Mouse (Mus musculus): ENCODE measurements around the gene Spa17. TPM values are rescaled to one million over a fixed set of nuclear protein-coding genes. Genes with fewer than 3 reads are reported as not detected.

Spa17 gene
- total RNA-seq, 4 experiments from 2014 or later = 2.7 to 3.6 (median 2.9) TPM

DNA sequence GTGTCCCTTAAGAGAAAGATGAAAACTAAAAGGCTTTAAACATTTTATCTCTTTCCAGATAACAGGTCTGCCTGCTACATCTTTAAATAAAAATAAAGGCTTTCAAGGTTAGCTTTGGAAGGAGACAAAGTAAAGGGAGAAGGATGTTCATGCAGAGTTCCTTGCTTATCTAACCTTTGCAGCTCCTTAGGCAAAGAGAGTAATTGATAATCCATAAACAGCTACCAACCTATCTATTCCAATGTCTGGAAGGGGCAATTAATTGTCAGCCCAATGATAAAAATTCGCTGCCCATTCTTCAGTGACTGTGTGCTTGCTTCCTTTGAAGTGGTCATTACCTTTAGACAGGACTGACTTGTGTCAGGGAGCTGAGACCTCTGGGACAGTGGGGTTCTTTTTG is 49.7 kb downstream of the Spa17 start:
- no peak for DNase-seq (ENCODE audit: low spot score)

- no peak for DNase-seq (ENCODE audit: low spot score)
Observed at GRCm38 (mm10) chr9:37560617-37561016, 52.9 kb downstream of the Spa17 start.

DNA sequence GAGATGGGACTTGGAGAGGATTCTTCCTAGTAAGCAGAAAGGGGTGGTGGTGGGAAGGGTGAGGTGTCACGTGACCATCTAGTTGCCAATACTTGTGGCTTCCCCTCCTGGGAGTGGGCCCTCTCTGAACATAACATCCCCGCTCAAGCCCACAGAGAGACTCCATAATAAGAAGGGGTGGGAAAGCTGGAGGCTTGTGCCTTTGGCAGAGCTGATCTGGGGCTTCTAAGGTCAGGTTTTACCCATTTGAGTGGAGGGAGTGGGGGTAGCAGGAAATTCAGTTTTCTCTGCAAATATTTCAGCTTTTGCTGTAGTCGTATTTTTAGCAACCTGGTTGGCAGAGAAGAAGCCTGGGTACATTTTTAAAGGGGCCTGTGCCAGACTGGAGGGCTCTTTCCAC is 57.2 kb downstream of the Spa17 start:
- no peak for DNase-seq (ENCODE audit: low spot score)

DNA sequence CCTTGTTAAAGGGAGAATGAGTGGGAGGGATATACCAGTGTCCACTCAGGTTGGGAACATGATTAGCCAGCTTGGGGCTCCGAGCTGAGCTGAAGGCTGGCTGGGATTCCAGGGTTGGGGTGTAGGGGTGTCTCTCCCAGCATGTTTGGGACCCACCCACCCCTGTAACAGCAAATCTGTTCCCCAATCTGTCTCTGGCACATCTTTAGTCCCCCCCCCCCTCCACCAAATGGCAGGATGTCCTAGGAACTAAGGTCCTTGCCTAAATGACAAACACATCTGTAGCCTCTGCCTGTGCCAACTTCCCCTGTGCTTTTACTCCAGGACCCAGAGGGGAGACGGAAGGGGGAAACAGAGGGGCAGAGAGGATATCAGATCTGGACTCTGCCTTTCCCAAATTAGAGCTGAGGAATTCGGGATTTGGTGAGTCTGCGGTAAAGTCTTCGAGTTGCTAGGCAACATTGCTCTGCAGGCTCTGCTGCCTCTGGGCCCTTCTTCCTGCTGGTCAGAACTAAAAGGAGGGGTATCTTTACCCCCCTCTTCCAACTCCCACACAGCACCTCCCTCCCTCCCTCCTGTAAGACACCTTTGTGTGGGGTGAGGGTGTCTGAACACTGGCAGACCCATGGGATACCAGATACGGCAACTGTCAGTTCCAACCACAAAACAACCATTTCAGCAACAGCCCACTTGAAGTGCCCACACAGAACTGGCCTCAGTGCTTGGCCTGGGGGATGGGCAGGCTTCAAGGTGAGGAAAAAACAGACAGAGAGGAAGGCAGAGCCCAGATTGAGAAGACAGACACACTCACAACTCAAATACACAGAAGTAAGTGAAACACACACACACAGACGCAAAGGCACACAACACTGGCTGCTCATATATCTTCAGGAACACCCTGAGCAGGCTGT is 58.4 kb downstream of the Spa17 start, which contains the start of gene Siae:
Siae (plus strand) TSS at position 861 of the 911 bp plus-strand sequence.
- no peak for DNase-seq (ENCODE audit: low spot score)

- DNase-seq (ENCODE audit: low spot score) = no peak
Observed at GRCm38 (mm10) chr9:37554279-37554678, 59.2 kb downstream of the Spa17 start.

Other genes with a start within 250 kb of the Spa17 start
- gene Hepacam, start 246.4 kb downstream of the Spa17 start, total RNA-seq (2022) = under 1 TPM in 1 of 4 experiments, not detected in 3; 0.11 TPM
- 10 to 100 TPM; 21.3 to 39.4 (median 32.2) TPM for gene Robo4, start 211.8 kb downstream of the Spa17 start, total RNA-seq (2022)
- gene Robo3, start 180.5 kb downstream of the Spa17 start, total RNA-seq (2022) = not detected
- 1 to 10 TPM; 3.5 to 7.7 (median 5.4) TPM for gene Msantd2, start 124.4 kb downstream of the Spa17 start, total RNA-seq (2022)
- gene Esam, start 85.6 kb downstream of the Spa17 start, total RNA-seq (2022) = 10 to 100 TPM; 53.1 to 62.0 (median 57.0) TPM
- 1 to 10 TPM; 1.9 to 5.2 (median 3.7) TPM for gene Vsig2, start 74.5 kb downstream of the Spa17 start, total RNA-seq (2022)
- gene Nrgn, start 60.8 kb downstream of the Spa17 start, total RNA-seq (2022) = 10 to 100 TPM in 2 of 4 experiments, 1 to 10 TPM in 2; 4.8 to 11.7 (median 8.5) TPM
- 10 to 100 TPM in 1 of 4 experiments, 1 to 10 TPM in 3; 8.4 to 10.0 (median 9.1) TPM for gene Siae, start 58.0 kb downstream of the Spa17 start, total RNA-seq (2022)
- 10 to 100 TPM; 29.8 to 35.8 (median 34.0) TPM for gene Tbrg1, start 43.6 kb upstream of the Spa17 start, total RNA-seq (2022)
- gene Panx3, start 55.5 kb upstream of the Spa17 start, total RNA-seq (2022) = not detected
- gene Olfr160, start 102.5 kb upstream of the Spa17 start, total RNA-seq (2022) = not detected
- not detected for gene Olfr874, start 131.4 kb upstream of the Spa17 start, total RNA-seq (2022)
- not detected for gene Olfr875, start 158.1 kb upstream of the Spa17 start, total RNA-seq (2022)
- not detected for gene Olfr876, start 189.3 kb upstream of the Spa17 start, total RNA-seq (2022)
- not detected for gene Olfr877, start 240.5 kb upstream of the Spa17 start, total RNA-seq (2022)